In genomic region chr3:86550301-86551010, GRCm38 (mm10) we compare ENCODE assay signal across 8 mouse cellular contexts. TPM values are rescaled to one million over a fixed set of nuclear protein-coding genes. Genes with fewer than 3 reads are reported as not detected.
DNase-seq lines count a peak whose midpoint lies in the region; ATAC-seq lines count a peak whose summit lies in the region.

No protein-coding gene starts in this region.

- H3K36me3 ChIP-seq in midbrain, embryonic 11.5 days (ENCODE audit: control insufficient read depth, insufficient read depth, low read length) = no peaks in the 10 kb centered on the region

- H3K9me3 ChIP-seq in midbrain, embryonic 11.5 days (ENCODE audit: control insufficient read depth, low read length) = no peaks in the 10 kb centered on the region

- 1% methylated on average over 22 of the region's 22 CpGs for WGBS in midbrain, embryonic 11.5 days

- peaks cover 3% of the 10 kb centered on the region; the same call in 1 of the 2 replicates for H3K4me1 ChIP-seq in midbrain, embryonic 11.5 days (ENCODE audit: control insufficient read depth, insufficient read depth, low read length)

- peak; percentile 84 for DNase-seq in heart, adult 11 months
- no peak for DNase-seq in heart, adult 9 months (ENCODE audit: low spot score in 2 of 2)
- peak; percentile 65 for DNase-seq in Muller cell, postnatal 12 days (ENCODE audit: inconsistent ontology term)
- DNase-seq in forelimb bud, embryonic 11.5 days (ENCODE audit: low read depth, low spot score) = peak; percentile 81
- peak; percentile 97 for DNase-seq in midbrain, embryonic 11.5 days (ENCODE audit: low spot score, missing footprints)
- DNase-seq in layer of hippocampus, adult 9-10 months (ENCODE audit: low spot score) = no peak
- no peak for DNase-seq in kidney, postnatal 14 days
- DNase-seq in lung, postnatal 14 days = no peak

- peaks cover 14% of the 10 kb centered on the region for H3K27me3 ChIP-seq in midbrain, embryonic 11.5 days (ENCODE audit: control insufficient read depth, insufficient read depth, low read length)

- peak overlapping the region; percentile 83 for H3K27ac ChIP-seq in midbrain, embryonic 11.5 days (ENCODE audit: low read depth, low read length)

- ATAC-seq in midbrain, embryonic 11.5 days (ENCODE audit: low FRiP score) = peak; percentile 51

- peak overlapping the region; percentile 39 for H3K4me3 ChIP-seq in midbrain, embryonic 11.5 days (ENCODE audit: low read depth, low read length)

- H3K9ac ChIP-seq in midbrain, embryonic 11.5 days (ENCODE audit: low read length) = peak overlapping the region; percentile 78

- peak overlapping the region; percentile 67 for H3K4me2 ChIP-seq in midbrain, embryonic 11.5 days

RNA-seq across cellular contexts. Expression of gene Mab21l2, which starts 2.0 kb away (rescaled TPM):
- 107 and 123 TPM in 2 replicates for polyA plus RNA-seq in midbrain, embryonic 11.5 days (2014; fragmentation: Nextera tagmentation; extraction: Ambion mirVana)

Comparison
In these comparisons a context has a peak if more than half of its experiments do, and no peak if none do; other contexts are left out.
1. DNase-seq: peak in heart, adult 11 months (single experiment), Muller cell, postnatal 12 days (single experiment), forelimb bud, embryonic 11.5 days (single experiment) and midbrain, embryonic 11.5 days (single experiment); none in heart, adult 9 months (0 of 2), layer of hippocampus, adult 9-10 months (single experiment), kidney, postnatal 14 days (single experiment) and lung, postnatal 14 days (single experiment).